17 mouse cellular contexts compared by ENCODE assay signal in the genomic region with DNA sequence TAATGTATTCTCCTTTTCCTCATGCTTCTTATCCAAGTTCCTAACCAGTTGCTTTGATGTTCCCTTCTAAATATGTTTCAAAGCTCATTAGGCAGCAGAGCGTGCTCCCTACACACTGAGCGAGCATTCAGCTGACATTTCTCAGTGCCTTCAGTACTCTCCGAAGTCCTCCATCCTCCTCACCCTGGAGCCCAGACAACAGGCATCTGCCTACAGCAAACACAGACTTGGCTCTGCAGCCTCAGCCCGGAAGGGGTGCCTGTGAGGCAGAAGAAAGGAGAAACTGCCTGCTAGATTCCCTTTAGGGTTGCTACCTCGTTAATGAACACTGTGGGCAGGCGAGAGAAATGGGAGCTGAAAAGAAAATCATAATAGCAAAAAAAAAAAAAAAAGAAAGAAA. TPM values are rescaled to one million over a fixed set of nuclear protein-coding genes. Genes with fewer than 3 reads are reported as not detected.
DNase-seq lines count a peak whose midpoint lies in the region; ATAC-seq and TF ChIP-seq lines count a peak whose summit lies in the region.
"Had no signal": no experiment of that assay in that cellular context is flagged by ENCODE, and none has a peak within 500 bp of the region (broad histone marks: within the 10 kb centered on the region; RNA-seq: fewer than 3 reads in every experiment).

No protein-coding gene starts in this region.

- H3K27me3 ChIP-seq in hindbrain, postnatal 0 days (ENCODE audit: insufficient read depth, low read length), result no peaks in the 10 kb centered on the region
- H3K27me3 ChIP-seq in hindbrain, embryonic 11.5 days (ENCODE audit: control insufficient read depth, insufficient read depth, low read length), result no peaks in the 10 kb centered on the region
- H3K27me3 ChIP-seq in forebrain, embryonic 16.5 days (replicated peaks; ENCODE audit: control insufficient read depth, insufficient read depth, low read length), result no peaks in the 10 kb centered on the region
- no peaks in the 10 kb centered on the region for H3K27me3 ChIP-seq in heart, embryonic 10.5 days (ENCODE audit: insufficient read depth, poor library complexity, severe bottlenecking)
- H3K27me3 ChIP-seq: embryonic facial prominence, embryonic 15.5 days; heart, embryonic 15.5 days; limb, embryonic 13.5 days; liver, embryonic 15.5 days; midbrain, embryonic 12.5 days had no signal

- no peak overlapping the region for H3K4me3 ChIP-seq in hindbrain, postnatal 0 days (ENCODE audit: low read length)
- H3K4me3 ChIP-seq in hindbrain, embryonic 11.5 days (ENCODE audit: low read depth, low read length), result no peak overlapping the region
- no peak overlapping the region for H3K4me3 ChIP-seq in forebrain, embryonic 16.5 days (replicated peaks; ENCODE audit: low read length)
- H3K4me3 ChIP-seq in heart, embryonic 10.5 days, result no peak overlapping the region
- H3K4me3 ChIP-seq: embryonic facial prominence, embryonic 15.5 days; heart, embryonic 15.5 days; limb, embryonic 13.5 days; liver, embryonic 15.5 days; midbrain, embryonic 12.5 days had no signal

- TF ChIP-seq POLR2A in brain, embryonic 14.5 days (IDR thresholded peaks at IDR 0.05; ENCODE audit: borderline replicate concordance, extremely low read depth, insufficient read depth, insufficient read length, poor library complexity, severe bottlenecking), result no peak

- 45% methylated on average over 6 of the region's 6 CpGs for WGBS in hindbrain, postnatal 0 days
- 77% methylated on average over 6 of the region's 6 CpGs for WGBS in hindbrain, embryonic 11.5 days
- 7% methylated on average over 6 of the region's 6 CpGs for WGBS in forebrain, embryonic 16.5 days
- WGBS in heart, embryonic 10.5 days, result 66% methylated on average over 6 of the region's 6 CpGs

- no peak overlapping the region for H3K27ac ChIP-seq in hindbrain, postnatal 0 days
- no peak overlapping the region for H3K27ac ChIP-seq in hindbrain, embryonic 11.5 days (ENCODE audit: low read depth, low read length)
- no peak overlapping the region; the same call in 1 of the 2 replicates for H3K27ac ChIP-seq in forebrain, embryonic 16.5 days (ENCODE audit: low read length)
- H3K27ac ChIP-seq in heart, embryonic 10.5 days, result no peak overlapping the region
- H3K27ac ChIP-seq: embryonic facial prominence, embryonic 15.5 days; heart, embryonic 15.5 days; limb, embryonic 13.5 days; liver, embryonic 15.5 days; midbrain, embryonic 12.5 days had no signal

- no peak for TF ChIP-seq CTCF in hindbrain, postnatal 0 days (IDR thresholded peaks at IDR 0.05; ENCODE audit: low read depth)
- no peak for TF ChIP-seq CTCF in brain, embryonic 14.5 days (IDR thresholded peaks at IDR 0.05; ENCODE audit: borderline replicate concordance, extremely low read depth, insufficient read depth, insufficient read length)

- H3K4me1 ChIP-seq in hindbrain, postnatal 0 days (ENCODE audit: insufficient read depth, low read length), result no peaks in the 10 kb centered on the region
- H3K4me1 ChIP-seq in hindbrain, embryonic 11.5 days (replicated peaks; ENCODE audit: control insufficient read depth, insufficient read depth, low read length), result no peaks in the 10 kb centered on the region
- H3K4me1 ChIP-seq in forebrain, embryonic 16.5 days (replicated peaks; ENCODE audit: control insufficient read depth, insufficient read depth, low read length), result peaks cover 16% of the 10 kb centered on the region
- no peaks in the 10 kb centered on the region for H3K4me1 ChIP-seq in heart, embryonic 10.5 days
- H3K4me1 ChIP-seq: embryonic facial prominence, embryonic 15.5 days; heart, embryonic 15.5 days; limb, embryonic 13.5 days; liver, embryonic 15.5 days had no signal

- no peak overlapping the region for H3K4me2 ChIP-seq in hindbrain, postnatal 0 days (ENCODE audit: low read depth, low read length)
- no peak overlapping the region for H3K4me2 ChIP-seq in hindbrain, embryonic 11.5 days (replicated peaks; ENCODE audit: low read depth, low read length)
- H3K4me2 ChIP-seq in forebrain, embryonic 16.5 days (ENCODE audit: low read length), result no peak overlapping the region
- H3K4me2 ChIP-seq: embryonic facial prominence, embryonic 15.5 days; heart, embryonic 15.5 days; limb, embryonic 13.5 days; liver, embryonic 15.5 days; midbrain, embryonic 12.5 days had no signal

- no peak overlapping the region for H3K9ac ChIP-seq in hindbrain, postnatal 0 days (replicated peaks; ENCODE audit: low read length)
- no peak overlapping the region for H3K9ac ChIP-seq in hindbrain, embryonic 11.5 days (ENCODE audit: low read depth, low read length)
- no peak overlapping the region for H3K9ac ChIP-seq in forebrain, embryonic 16.5 days (replicated peaks; ENCODE audit: low read depth, low read length)
- H3K9ac ChIP-seq: embryonic facial prominence, embryonic 15.5 days; heart, embryonic 15.5 days; limb, embryonic 13.5 days; liver, embryonic 15.5 days; midbrain, embryonic 12.5 days had no signal

- H3K9me3 ChIP-seq in hindbrain, postnatal 0 days (ENCODE audit: low read length), result no peaks in the 10 kb centered on the region
- no peaks in the 10 kb centered on the region for H3K9me3 ChIP-seq in hindbrain, embryonic 11.5 days (ENCODE audit: control insufficient read depth, low read length)
- no peaks in the 10 kb centered on the region for H3K9me3 ChIP-seq in forebrain, embryonic 16.5 days (ENCODE audit: control insufficient read depth, low read length)
- no peaks in the 10 kb centered on the region for H3K9me3 ChIP-seq in heart, embryonic 10.5 days
- H3K9me3 ChIP-seq: embryonic facial prominence, embryonic 15.5 days; heart, embryonic 15.5 days; limb, embryonic 13.5 days; liver, embryonic 15.5 days; midbrain, embryonic 12.5 days had no signal

- H3K36me3 ChIP-seq in hindbrain, postnatal 0 days (ENCODE audit: insufficient read depth, low read length), result no peaks in the 10 kb centered on the region
- no peaks in the 10 kb centered on the region for H3K36me3 ChIP-seq in hindbrain, embryonic 11.5 days (ENCODE audit: control insufficient read depth, insufficient read depth, low read length)
- H3K36me3 ChIP-seq in forebrain, embryonic 16.5 days (ENCODE audit: control insufficient read depth, insufficient read depth), result no peaks in the 10 kb centered on the region
- H3K36me3 ChIP-seq in heart, embryonic 10.5 days, result no peaks in the 10 kb centered on the region
- H3K36me3 ChIP-seq: embryonic facial prominence, embryonic 15.5 days; heart, embryonic 15.5 days; limb, embryonic 13.5 days; liver, embryonic 15.5 days; midbrain, embryonic 12.5 days had no signal

- DNase-seq in hindbrain, postnatal 0 days (ENCODE audit: low spot score), result peak; percentile 31
- DNase-seq in hindbrain, embryonic 11.5 days (ENCODE audit: low spot score), result no peak
- peak; percentile 72 for DNase-seq in brain, embryonic 14.5 days (ENCODE audit: low read depth)
- DNase-seq in retina, embryonic 14.5 days (ENCODE audit: low spot score), result peak; percentile 3
- DNase-seq in heart, embryonic 10.5 days (ENCODE audit: low spot score), result no peak
- DNase-seq in adrenal gland, adult 18-20 months (ENCODE audit: low spot score in 2 of 2), result no peak
- no peak for DNase-seq in urinary bladder, postnatal 10 days (ENCODE audit: low spot score)
- DNase-seq: adrenal gland, adult 8-10 months; cerebellum, adult 9-10 months; kidney, adult 9 months; thymus, adult 2 months had no signal

- ATAC-seq in hindbrain, postnatal 0 days, result peak; percentile 61; the same call in 1 of the 2 replicates
- ATAC-seq in hindbrain, embryonic 11.5 days (ENCODE audit: low FRiP score), result no peak
- peak; percentile 73; the same call in 1 of the 2 replicates for ATAC-seq in forebrain, embryonic 16.5 days

RNA-seq across cellular contexts. Expression of gene Kcna3, which starts 57.2 kb away (rescaled TPM):
- 52.0 and 53.9 TPM in 2 replicates for total RNA-seq in hindbrain, postnatal 0 days (2014; rRNA removed)
- 9.2 and 11.3 TPM in 2 replicates for polyA plus RNA-seq in hindbrain, postnatal 0 days (2015; fragmentation: Nextera tagmentation; extraction: Ambion mirVana)
- 4.6 and 4.7 TPM in 2 replicates for polyA plus RNA-seq in hindbrain, embryonic 11.5 days (2014; fragmentation: Nextera tagmentation; extraction: Ambion mirVana)
- polyA plus RNA-seq in brain, embryonic 14.5 days (2012; rRNA removed), result 9.9 and 10.0 TPM in 2 replicates
- polyA plus RNA-seq in forebrain, embryonic 16.5 days (2015; fragmentation: Nextera tagmentation; extraction: Ambion mirVana), result 14.7 and 15.7 TPM in 2 replicates
- polyA plus RNA-seq in heart, embryonic 10.5 days (2016; fragmentation: Nextera tagmentation; extraction: Ambion mirVana), result 0.91 and 2.8 TPM in 2 replicates
- 1 to 10 TPM in 1 of 2 experiments, under 1 TPM in 1; 0.83 to 1.3 TPM for total RNA-seq in adrenal gland, adult 18-20 months (2021)

Comparison
In these comparisons a context has a peak if more than half of its experiments do, and no peak if none do; other contexts are left out.
1. DNase-seq: peak in hindbrain, postnatal 0 days (single experiment), brain, embryonic 14.5 days (single experiment) and retina, embryonic 14.5 days (single experiment); none in hindbrain, embryonic 11.5 days (single experiment), heart, embryonic 10.5 days (single experiment), adrenal gland, adult 18-20 months (0 of 2) and urinary bladder, postnatal 10 days (single experiment).